Mouse (Mus musculus) liver, embryonic 11.5 days (tissue): ENCODE measurements around the gene Nup214. TPM values are rescaled to one million over a fixed set of nuclear protein-coding genes. Genes with fewer than 3 reads are reported as not detected.
A peak's percentile ranks its signal among the peaks of the same experiment; 100 is the strongest.

Experiments used
- ATAC-seq: fragments of 200-750 bp; cut with Nextera tagmentation; replicated peaks from 2 replicates; pipeline ENCODE4 v1.8.0; 2017; ENCODE audit warnings: moderate number of reproducible peaks, mild to moderate bottlenecking, moderate TSS enrichment, moderate library complexity; ENCODE audit not compliant: low FRiP score
- DNase-seq: peaks from one replicate; pipeline ENCODE4 v3.0.0-alpha.2; 2017; ENCODE audit warnings: low spot score
- H3K27ac ChIP-seq: fragments of 300-500 bp; sonication (generic); 2 replicates; pipeline ENCODE4 v1.5.1; 2014; ENCODE audit warnings: mild to moderate bottlenecking, low read depth, low read length, control low read depth
- H3K27me3 ChIP-seq: fragments of 300-500 bp; sonication (generic); replicated peaks from 2 replicates; pipeline ENCODE4 v1.6.1; 2014; ENCODE audit warnings: low read length, mixed read lengths; ENCODE audit not compliant: control insufficient read depth, insufficient read depth
- H3K36me3 ChIP-seq: fragments of 300-500 bp; sonication (generic); 2 replicates; pipeline ENCODE4 v1.6.1; 2014; ENCODE audit warnings: mild to moderate bottlenecking, low read length, moderate library complexity, mixed read lengths; ENCODE audit not compliant: control insufficient read depth, insufficient read depth
- H3K4me1 ChIP-seq: fragments of 300-500 bp; sonication (generic); replicated peaks from 2 replicates; pipeline ENCODE4 v1.6.1; 2014; ENCODE audit warnings: low read length, mixed read lengths; ENCODE audit not compliant: control insufficient read depth, insufficient read depth
- H3K4me2 ChIP-seq: fragments of 300-500 bp; sonication (generic); 2 replicates; pipeline ENCODE4 v1.6.1; 2014; ENCODE audit warnings: mild to moderate bottlenecking, control low read depth, moderate library complexity
- H3K4me3 ChIP-seq: fragments of 300-500 bp; sonication (generic); 2 replicates; pipeline ENCODE4 v1.5.1; 2014; ENCODE audit warnings: low read depth, low read length, control low read depth
- H3K9ac ChIP-seq: fragments of 300-500 bp; sonication (generic); 2 replicates; pipeline ENCODE4 v1.6.1; 2014; ENCODE audit warnings: low read depth, low read length, control low read depth
- H3K9me3 ChIP-seq: fragments of 300-500 bp; sonication (generic); 2 replicates; pipeline ENCODE4 v1.6.1; 2016; ENCODE audit warnings: low read length, inconsistent platforms, mixed read lengths; ENCODE audit not compliant: control insufficient read depth
- WGBS: fragments of 180-500 bp; shearing (Covaris S2); extraction: QIAGEN DNeasy Blood & Tissue Kit; methylation state at CpG from one replicate; pipeline ENCODE4 v1.1.7; 2014; 5-methylcytosine and 5-hydroxymethylcytosine counted together
- polyA plus RNA-seq: library from polyadenylated mRNA; unstranded; fragments of >200 nt; fragmentation: Nextera tagmentation; extraction: Ambion mirVana; gene quantifications from 2 replicates; pipeline ENCODE4 v1.2.1, GENCODE M21; 2014

Gene Nup214
- polyA plus RNA-seq, 1 experiment from 2014 or later = 88.0 TPM

DNA sequence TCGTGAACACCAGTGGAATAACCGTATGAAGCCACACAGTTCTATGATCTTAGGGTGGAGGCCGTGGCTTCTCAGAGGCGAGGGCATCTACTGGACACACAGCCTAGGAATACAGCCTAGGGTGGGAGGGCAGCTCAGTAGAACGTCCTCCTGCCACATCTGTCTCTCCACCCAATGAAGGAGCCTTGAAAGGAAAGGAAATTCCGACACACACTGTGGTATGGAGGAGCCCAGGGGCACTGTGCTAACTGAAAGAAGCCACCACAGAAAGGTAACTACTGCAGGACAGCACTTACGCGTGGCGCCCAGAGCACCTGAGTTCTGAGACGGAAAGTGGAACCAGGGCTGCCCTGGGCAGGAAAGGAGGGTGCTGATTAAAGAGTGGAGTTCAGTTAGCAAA lies 96.5 kb downstream of the Nup214 start:
- Histone ChIP-seq H3K4me2 (no peak overlapping the region), H3K4me3 (no peak overlapping the region), H3K36me3 (peaks cover 19% of the 10 kb centered on the region; the same call in 1 of the 2 replicates), H3K4me1 (peaks cover 8% of the 10 kb centered on the region; the same call in 1 of the 2 replicates), H3K9ac (no peak overlapping the region), H3K27me3 (no peaks in the 10 kb centered on the region), H3K27ac (no peak overlapping the region), H3K9me3 (no peaks in the 10 kb centered on the region)
- ATAC-seq (no peak), DNase-seq (no peak)
- WGBS = 91% methylated on average over 10 of the region's 10 CpGs

DNA sequence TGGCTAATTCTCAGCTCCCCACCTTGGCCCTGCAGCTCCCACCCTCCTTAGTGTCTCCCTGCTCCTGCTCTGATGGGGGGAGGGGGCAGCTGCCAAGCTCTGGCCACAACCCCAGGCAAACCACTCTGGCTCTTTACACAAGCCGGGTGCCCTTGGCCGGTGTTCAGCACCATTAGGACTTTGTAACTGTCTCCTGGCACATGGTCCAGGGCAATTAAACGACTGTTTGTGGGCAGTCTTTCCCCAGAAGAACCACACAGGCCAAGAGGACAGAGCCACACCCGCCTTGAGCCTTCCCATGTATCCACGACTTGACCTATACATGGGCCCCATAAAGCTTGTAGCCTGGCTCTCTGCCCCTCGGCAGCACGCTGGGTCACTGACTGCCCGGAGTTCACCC lies 100.2 kb downstream of the Nup214 start:
- no peaks in the 10 kb centered on the region for H3K9me3 ChIP-seq
- no peak for DNase-seq
- no peak for ATAC-seq
- no peak overlapping the region for H3K27ac ChIP-seq
- 66% methylated on average over 8 of the region's 8 CpGs for WGBS
- no peak overlapping the region for H3K9ac ChIP-seq
- H3K4me3 ChIP-seq = no peak overlapping the region
- H3K4me1 ChIP-seq = peaks cover 16% of the 10 kb centered on the region
- H3K27me3 ChIP-seq = no peaks in the 10 kb centered on the region
- peaks cover 3% of the 10 kb centered on the region; the same call in 1 of the 2 replicates for H3K36me3 ChIP-seq
- no peak overlapping the region for H3K4me2 ChIP-seq

DNA sequence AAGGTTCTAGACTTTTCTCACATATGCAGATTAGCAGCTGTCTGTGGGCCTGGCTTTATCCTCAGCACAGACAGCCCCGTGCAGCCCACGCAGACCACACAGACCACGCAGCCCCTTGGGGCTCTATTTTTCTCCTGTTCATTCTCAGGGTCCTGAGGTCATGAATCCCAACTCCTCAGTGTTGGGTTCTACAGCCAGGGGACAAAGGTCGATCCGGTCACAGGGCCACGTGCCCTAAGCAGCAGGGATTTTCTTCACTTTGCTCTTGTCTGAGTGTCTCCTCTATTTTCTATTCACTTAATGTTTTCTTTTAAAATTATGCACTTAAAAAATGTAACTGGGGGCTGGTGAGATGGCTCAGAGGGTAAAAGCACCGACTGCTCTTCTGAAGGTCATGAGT lies 101.1 kb downstream of the Nup214 start:
- no peaks in the 10 kb centered on the region for H3K9me3 ChIP-seq
- H3K4me2 ChIP-seq = no peak overlapping the region
- H3K27ac ChIP-seq = no peak overlapping the region
- peaks cover 6% of the 10 kb centered on the region; the same call in 1 of the 2 replicates for H3K36me3 ChIP-seq
- DNase-seq (no peak), ATAC-seq (no peak)
- 75% methylated on average over 7 of the region's 7 CpGs for WGBS
- H3K4me3 ChIP-seq = no peak overlapping the region
- H3K4me1 ChIP-seq = peaks cover 26% of the 10 kb centered on the region
- H3K27me3 ChIP-seq = no peaks in the 10 kb centered on the region
- H3K9ac ChIP-seq = no peak overlapping the region

DNA sequence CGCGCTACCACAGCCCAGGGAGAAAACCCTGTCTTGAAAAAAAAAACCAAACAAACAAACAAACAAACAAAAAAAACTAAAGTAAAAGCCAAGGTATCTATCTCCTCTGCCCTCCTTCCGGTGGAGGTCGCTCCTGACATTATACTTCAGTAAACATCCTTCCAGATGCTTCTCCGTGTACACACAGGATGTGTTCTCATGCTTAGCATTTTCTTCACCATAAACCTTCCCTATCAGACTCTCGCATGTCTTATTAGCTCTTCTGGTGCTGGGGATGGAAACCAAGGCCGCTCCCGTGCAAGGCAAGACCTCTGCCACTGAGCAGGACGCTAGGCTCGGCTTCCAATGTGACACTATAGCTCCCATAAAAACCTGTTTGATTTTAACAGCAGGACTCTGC lies 103.5 kb downstream of the Nup214 start:
- Histone ChIP-seq H3K27me3 (0 out of 2 replicates have a peak, but pooled peaks cover 2% of the 10 kb centered on the region), H3K9ac (no peak overlapping the region), H3K4me1 (peaks cover 38% of the 10 kb centered on the region), H3K36me3 (peaks cover 6% of the 10 kb centered on the region; the same call in 1 of the 2 replicates), H3K9me3 (no peaks in the 10 kb centered on the region), H3K4me2 (peak overlapping the region; percentile 100), H3K27ac (peak overlapping the region; percentile 54; the same call in 1 of the 2 replicates), H3K4me3 (no peak overlapping the region)
- ATAC-seq = no peak
- DNase-seq = no peak
- 79% methylated on average over 10 of the region's 10 CpGs for WGBS

DNA sequence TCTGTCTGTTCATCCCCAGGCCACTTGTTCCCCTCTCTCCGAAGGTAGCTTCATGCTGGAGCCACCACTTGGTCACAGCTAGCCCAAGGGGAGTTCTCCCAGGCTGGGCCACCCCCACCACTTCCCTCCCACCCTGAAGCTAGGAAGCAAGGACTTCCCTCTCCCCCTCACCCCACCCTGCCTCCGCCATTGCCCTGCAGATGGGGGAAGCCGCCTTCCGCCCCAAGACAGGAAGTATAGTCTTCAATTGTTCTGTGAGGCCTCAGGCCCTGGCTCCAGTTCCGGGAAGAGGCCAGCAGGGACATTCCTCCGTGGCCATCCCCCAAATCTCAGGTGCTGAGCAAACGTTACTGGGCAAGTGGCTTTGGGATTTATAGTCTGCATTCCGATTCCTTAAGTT lies 104.3 kb downstream of the Nup214 start:
- H3K9ac ChIP-seq = peak overlapping the region; percentile 28

DNA sequence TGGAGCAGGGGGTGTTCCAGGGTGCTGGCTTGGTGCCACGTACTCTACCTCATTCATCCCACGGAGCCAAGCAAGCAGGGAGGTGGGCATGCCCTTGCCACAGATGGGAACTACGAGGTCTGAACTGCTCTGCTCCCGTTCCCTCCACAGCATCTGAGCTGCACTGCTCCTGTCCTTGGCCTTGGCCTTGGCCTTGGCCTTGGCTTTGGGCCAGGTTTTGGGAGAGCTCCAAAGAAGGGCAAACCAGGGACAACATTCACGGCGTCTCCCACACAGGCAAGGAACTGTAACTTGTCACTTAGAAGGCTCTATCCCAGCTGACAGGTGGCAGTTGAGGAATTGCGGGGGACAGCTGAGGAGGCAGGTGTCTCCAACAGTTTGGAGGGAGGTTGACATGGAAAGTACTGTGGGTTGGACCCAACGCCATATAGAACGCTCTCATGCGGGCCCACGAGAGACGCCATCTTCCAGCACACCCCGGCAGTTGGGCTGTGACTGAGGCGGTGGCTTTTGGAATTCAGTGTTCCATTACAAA lies 105.0 kb downstream of the Nup214 start:
- Histone ChIP-seq H3K9me3 (no peaks in the 10 kb centered on the region), H3K9ac (no peak overlapping the region; the same call in 1 of the 2 replicates), H3K4me3 (peak overlapping the region; percentile 10; the same call in 1 of the 2 replicates), H3K4me1 (peaks cover 38% of the 10 kb centered on the region), H3K27ac (peak overlapping the region; percentile 22; the same call in 1 of the 2 replicates), H3K27me3 (0 out of 2 replicates have a peak, but pooled peaks cover 2% of the 10 kb centered on the region), H3K36me3 (peaks cover 6% of the 10 kb centered on the region; the same call in 1 of the 2 replicates), H3K4me2 (peak overlapping the region; percentile 100)
- WGBS = 93% methylated on average over 14 of the region's 14 CpGs
- ATAC-seq (no peak), DNase-seq (no peak)

More for the DNA sequence above, 104.3 kb downstream of the Nup214 start:
- H3K4me3 ChIP-seq = peak overlapping the region; percentile 24
- H3K4me1 ChIP-seq = peaks cover 38% of the 10 kb centered on the region
- H3K4me2 ChIP-seq = peak overlapping the region; percentile 100
- no peaks in the 10 kb centered on the region for H3K9me3 ChIP-seq
- 0 out of 2 replicates have a peak, but pooled peaks cover 2% of the 10 kb centered on the region for H3K27me3 ChIP-seq
- ATAC-seq = no peak
- 33% methylated on average over 8 of the region's 8 CpGs for WGBS
- H3K27ac ChIP-seq = peak overlapping the region; percentile 54
- no peak for DNase-seq
- H3K36me3 ChIP-seq = peaks cover 6% of the 10 kb centered on the region; the same call in 1 of the 2 replicates

DNA sequence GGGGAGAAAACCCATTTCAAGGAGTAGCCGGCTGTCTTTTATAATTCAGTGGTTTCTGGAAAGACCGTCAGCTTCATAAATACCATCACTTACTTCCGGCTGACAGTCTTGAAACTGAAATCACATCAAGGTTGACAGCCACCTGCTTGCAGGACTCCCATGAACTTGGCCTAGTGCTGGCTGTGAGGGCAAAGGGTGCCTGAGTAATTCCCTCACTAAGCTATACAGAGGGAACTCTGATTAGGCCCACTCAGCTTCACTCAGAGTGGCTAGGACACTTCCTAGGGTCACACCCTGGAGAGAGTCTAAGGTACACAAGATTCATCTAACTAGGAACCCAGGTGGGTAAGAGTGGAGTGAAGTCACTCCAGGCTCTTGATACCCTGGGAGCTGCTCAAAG lies 106.4 kb downstream of the Nup214 start:
- H3K4me3 ChIP-seq = peak overlapping the region; percentile 86
- no peak overlapping the region for H3K27ac ChIP-seq
- peaks cover 6% of the 10 kb centered on the region; the same call in 1 of the 2 replicates for H3K36me3 ChIP-seq
- peak overlapping the region; percentile 100 for H3K4me2 ChIP-seq
- DNase-seq (no peak), ATAC-seq (no peak)
- peaks cover 47% of the 10 kb centered on the region for H3K4me1 ChIP-seq
- H3K9ac ChIP-seq = peak overlapping the region; percentile 48; the same call in 1 of the 2 replicates
- WGBS = 78% methylated on average over 3 of the region's 3 CpGs
- 0 out of 2 replicates have a peak, but pooled peaks cover 2% of the 10 kb centered on the region for H3K27me3 ChIP-seq
- H3K9me3 ChIP-seq = no peaks in the 10 kb centered on the region

DNA sequence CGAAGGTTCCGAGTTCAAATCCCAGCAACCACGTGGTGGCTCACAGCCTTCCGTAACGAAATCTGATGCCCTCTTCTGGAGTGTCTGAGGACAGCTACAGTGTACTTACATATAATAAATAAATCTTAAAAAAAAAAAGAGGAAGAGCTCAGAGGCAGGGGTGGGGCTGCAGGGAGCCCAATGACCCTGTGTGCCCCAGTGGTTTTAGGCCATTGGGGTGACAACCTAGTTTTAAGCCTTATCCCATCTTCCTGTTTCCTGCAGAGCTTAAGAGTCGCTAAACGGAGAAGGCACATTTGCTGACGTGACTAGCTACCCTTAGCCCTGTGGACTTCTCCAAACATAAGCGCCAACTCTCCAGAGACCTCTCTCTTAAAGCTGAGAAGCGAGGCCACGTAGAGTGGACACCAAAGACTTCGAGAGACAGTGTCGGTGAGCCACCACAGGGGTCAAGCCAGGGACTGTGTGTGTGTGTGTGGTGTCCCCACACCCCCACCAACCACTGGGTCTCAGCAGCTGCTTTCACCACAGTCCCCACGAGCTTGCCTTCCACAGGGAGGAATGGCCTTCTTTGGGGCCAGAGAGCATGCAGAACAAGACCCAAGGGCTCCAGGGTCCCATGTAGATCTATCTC lies 107.2 kb downstream of the Nup214 start:
- Histone ChIP-seq H3K4me1 (peaks cover 50% of the 10 kb centered on the region), H3K4me3 (peak overlapping the region; percentile 86), H3K9ac (peak overlapping the region; percentile 85), H3K27me3 (0 out of 2 replicates have a peak, but pooled peaks cover 2% of the 10 kb centered on the region), H3K4me2 (peak overlapping the region; percentile 100), H3K36me3 (peaks cover 6% of the 10 kb centered on the region; the same call in 1 of the 2 replicates), H3K27ac (peak overlapping the region; percentile 63), H3K9me3 (no peaks in the 10 kb centered on the region)
- 53% methylated on average over 14 of the region's 14 CpGs for WGBS
- DNase-seq (no peak), ATAC-seq (no peak)
